Mouse (Mus musculus) bone marrow macrophage, adult 2 months (primary cell): ENCODE data around the gene Bri3bp. TPM values are rescaled to one million over a fixed set of nuclear protein-coding genes. Genes with fewer than 3 reads are reported as not detected.
"Not testable (repeated sequence)": the region's sequence is repeated elsewhere in the genome, so short reads cannot be mapped to it uniquely, and the experiment has no call there.

ENCODE experiments used
- H3K27ac ChIP-seq: 2 replicates; pipeline ENCODE4 v1.5.1; 2012; ENCODE audit warnings: low read depth, low read length; ENCODE audit not compliant: insufficient read depth
- H3K4me1 ChIP-seq: 2 replicates; pipeline ENCODE4 v1.6.1; 2012; ENCODE audit warnings: low read length; ENCODE audit not compliant: control insufficient read depth, insufficient read depth
- H3K4me3 ChIP-seq: 2 replicates; pipeline ENCODE4 v1.5.1; 2012; ENCODE audit warnings: mild to moderate bottlenecking, low read length, moderate library complexity; ENCODE audit not compliant: insufficient read depth
- CTCF ChIP-seq: IDR thresholded peaks from 2 replicates; pipeline ENCODE4 v1.5.1; 2012; ENCODE audit warnings: low read depth, mild to moderate bottlenecking, low read length, moderate library complexity
- POLR2A ChIP-seq: IDR thresholded peaks from 2 replicates; pipeline ENCODE4 v1.6.1; 2012; ENCODE audit warnings: mild to moderate bottlenecking, low read depth, low read length, borderline replicate concordance
- polyA plus RNA-seq: library from polyadenylated mRNA; stranded (reverse); fragments of >200 nt; gene quantifications from 2 replicates; pipeline ENCODE4 v1.2.4, GENCODE M21; 2012; ENCODE audit not compliant: missing spikeins, insufficient read depth, insufficient read length

Bri3bp gene
- polyA plus RNA-seq, 1 experiment, result 11.6 TPM

DNA sequence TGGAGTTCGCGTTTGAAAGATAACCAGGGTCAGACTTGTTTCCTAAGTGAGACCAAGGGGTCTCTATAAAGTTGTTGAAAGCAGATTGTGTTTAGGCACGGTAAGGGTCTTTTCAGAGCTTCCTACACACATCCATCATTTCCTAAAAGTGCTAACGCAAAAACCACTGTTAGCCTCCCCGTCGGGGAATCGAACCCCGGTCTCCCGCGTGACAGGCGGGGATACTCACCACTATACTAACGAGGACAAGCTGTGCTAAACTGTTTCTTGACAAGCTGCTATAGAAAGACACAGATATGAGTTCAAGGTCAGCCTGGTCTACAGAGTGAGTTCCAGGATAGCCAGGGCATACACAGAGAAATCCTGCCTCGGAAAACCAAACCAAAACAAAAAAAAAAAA lies 32.5 kb upstream of the Bri3bp start:
- Histone ChIP-seq H3K4me3 (peak overlapping the region; percentile 48; the same call in 1 of the 2 replicates), H3K4me1 (peaks cover 17% of the 10 kb centered on the region), H3K27ac (peak overlapping the region; percentile 70)
- TF ChIP-seq POLR2A, result no peak
- TF ChIP-seq CTCF, result no peak

GRCm38 (mm10) chr5:125409348-125410090 lies 31.8 kb upstream of the Bri3bp start:
- Histone ChIP-seq H3K4me1 (peaks cover 16% of the 10 kb centered on the region), H3K4me3 (peak overlapping the region; percentile 48; the same call in 1 of the 2 replicates), H3K27ac (peak overlapping the region; percentile 70)
- TF ChIP-seq POLR2A (no peak), CTCF (no peak)

- Histone ChIP-seq H3K27ac (no peak overlapping the region), H3K4me3 (no peak overlapping the region), H3K4me1 (peaks cover 13% of the 10 kb centered on the region)
- no peak for TF ChIP-seq POLR2A
- TF ChIP-seq CTCF, result 0 out of 2 replicates have a peak, but pooled peaks have one; percentile 27
Measured at GRCm38 (mm10) chr5:125411972-125412530, 29.3 kb upstream of the Bri3bp start.

DNA sequence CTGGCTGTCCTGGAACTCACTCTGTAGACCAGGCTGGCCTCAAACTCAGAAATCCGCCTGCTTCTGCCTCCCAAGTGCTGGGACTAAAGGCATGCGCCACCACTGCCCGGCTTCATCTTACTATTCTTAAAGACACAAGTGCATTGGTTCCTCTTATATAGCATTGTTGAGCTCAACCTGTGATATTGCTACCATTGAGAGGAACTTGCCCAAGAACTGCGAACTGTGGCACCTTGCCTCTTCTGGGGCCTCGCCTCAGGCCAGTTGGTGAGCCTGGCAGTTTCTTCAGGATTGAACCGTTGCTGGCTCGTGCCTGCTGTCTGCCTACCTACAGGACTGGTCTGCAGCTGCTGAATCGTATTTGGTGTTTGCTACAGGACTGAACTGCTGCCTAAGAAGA lies 28.8 kb upstream of the Bri3bp start:
- not testable (repeated sequence) for H3K27ac ChIP-seq, H3K4me1 ChIP-seq, H3K4me3 ChIP-seq

DNA sequence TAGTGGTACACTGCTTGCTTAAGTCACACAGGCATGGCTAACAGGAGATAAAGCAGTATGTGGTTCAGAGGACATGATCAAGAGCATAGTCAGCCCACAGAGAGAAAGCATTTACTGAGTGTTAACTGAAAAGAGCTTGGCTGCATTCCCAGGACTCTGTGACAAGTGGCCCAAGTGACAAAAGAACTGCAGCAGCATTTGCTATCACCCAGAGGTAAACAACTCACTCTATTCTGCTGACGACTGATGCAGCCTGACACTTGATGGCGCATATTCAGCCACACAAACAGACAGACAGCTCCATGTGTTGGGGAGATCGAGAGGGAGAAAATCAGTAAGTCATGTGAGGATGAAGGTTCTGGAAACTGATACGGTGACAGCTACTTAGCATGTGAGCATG lies 27.6 kb upstream of the Bri3bp start:
- H3K4me3 ChIP-seq, result no peak overlapping the region
- H3K4me1 ChIP-seq, result no peaks in the 10 kb centered on the region
- H3K27ac ChIP-seq, result no peak overlapping the region
- TF ChIP-seq POLR2A (no peak), CTCF (no peak)

GRCm38 (mm10) chr5:125416183-125416582 lies 25.2 kb upstream of the Bri3bp start:
- H3K4me3 ChIP-seq, result no peak overlapping the region
- no peaks in the 10 kb centered on the region for H3K4me1 ChIP-seq
- H3K27ac ChIP-seq, result no peak overlapping the region
- no peak for TF ChIP-seq POLR2A
- no peak for TF ChIP-seq CTCF

- Histone ChIP-seq H3K4me3 (no peak overlapping the region), H3K27ac (no peak overlapping the region)
- TF ChIP-seq POLR2A (no peak), CTCF (no peak)
Measured at GRCm38 (mm10) chr5:125418636-125419035, 22.7 kb upstream of the Bri3bp start.

DNA sequence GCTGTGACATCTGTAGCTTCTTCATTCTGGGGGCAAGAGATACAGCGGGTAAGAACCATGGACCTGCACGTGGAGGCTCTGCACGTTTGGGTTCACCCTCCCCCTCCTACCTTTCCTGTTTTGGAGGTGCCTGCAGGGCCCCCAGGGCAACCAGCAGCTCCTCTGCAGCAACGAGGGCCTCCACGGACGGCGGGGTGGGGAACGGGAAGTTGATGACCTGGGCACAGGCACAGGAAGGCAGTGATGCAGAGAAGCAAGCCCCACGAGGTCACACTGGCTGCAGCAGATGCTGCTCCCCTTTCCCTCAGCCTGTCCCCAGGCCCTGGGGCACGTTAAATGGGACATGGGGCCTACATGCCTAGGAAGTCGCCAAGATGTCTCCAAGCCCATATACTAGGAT lies 22.2 kb upstream of the Bri3bp start:
- no peak overlapping the region for H3K27ac ChIP-seq
- no peaks in the 10 kb centered on the region for H3K4me1 ChIP-seq
- no peak for TF ChIP-seq POLR2A
- TF ChIP-seq CTCF, result no peak
- H3K4me3 ChIP-seq, result no peak overlapping the region

More at GRCm38 (mm10) chr5:125418636-125419035, 22.7 kb upstream of the Bri3bp start:
- H3K4me1 ChIP-seq, result no peaks in the 10 kb centered on the region

DNA sequence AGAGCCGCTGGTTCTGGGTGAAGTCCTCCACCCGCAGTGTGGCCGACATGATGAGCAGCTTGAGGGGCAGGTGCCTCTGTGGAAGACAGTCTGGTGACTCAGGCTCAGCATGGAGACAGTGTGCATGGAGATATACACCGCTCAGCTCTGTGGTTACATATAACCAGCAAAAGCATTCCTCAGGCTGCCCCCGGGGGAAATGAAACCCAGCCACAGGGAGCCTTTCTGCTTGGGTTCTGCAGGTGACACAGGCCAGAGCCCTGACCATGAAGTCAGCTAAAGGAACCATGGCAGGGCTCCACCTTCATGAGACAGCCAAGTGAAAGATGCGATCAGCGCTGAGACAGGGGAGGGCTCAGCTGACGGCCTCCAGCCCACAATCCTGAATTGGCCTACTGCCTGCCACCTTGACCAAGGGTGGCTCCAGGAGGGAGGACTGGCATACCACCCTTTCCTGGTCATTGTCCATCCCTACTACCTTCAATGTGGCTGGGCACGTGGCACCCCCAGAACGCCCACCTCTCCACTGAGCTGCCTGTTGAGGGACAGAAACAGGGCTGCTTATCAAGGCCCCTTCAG lies 15.6 kb upstream of the Bri3bp start:
- TF ChIP-seq POLR2A (no peak), CTCF (no peak)
- no peak overlapping the region for H3K4me3 ChIP-seq
- H3K4me1 ChIP-seq, result no peaks in the 10 kb centered on the region
- H3K27ac ChIP-seq, result no peak overlapping the region

- Histone ChIP-seq H3K4me1 (no peaks in the 10 kb centered on the region), H3K27ac (no peak overlapping the region), H3K4me3 (no peak overlapping the region)
- TF ChIP-seq CTCF (no peak), POLR2A (no peak)
Measured at GRCm38 (mm10) chr5:125426343-125426742, 15.0 kb upstream of the Bri3bp start.

DNA sequence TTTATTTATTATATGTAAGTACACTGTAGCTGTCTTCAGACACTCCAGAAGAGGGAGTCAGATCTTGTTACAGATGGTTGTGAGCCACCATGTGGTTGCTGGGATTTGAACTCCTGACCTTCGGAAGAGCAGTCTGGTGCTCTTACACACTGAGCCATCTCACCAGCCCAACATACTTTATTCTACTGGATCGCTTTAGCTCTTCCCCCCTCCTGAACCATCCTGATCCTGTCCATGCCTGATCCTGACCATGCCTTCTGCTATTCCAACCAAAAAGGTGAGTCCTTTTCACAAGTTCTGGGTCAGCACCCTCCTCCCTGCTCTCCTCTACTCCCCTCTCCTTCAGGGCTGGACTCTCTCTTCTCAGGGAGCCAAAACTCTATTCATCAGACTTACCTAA lies 9.0 kb upstream of the Bri3bp start:
- not testable (repeated sequence) for H3K27ac ChIP-seq, H3K4me3 ChIP-seq, H3K4me1 ChIP-seq
